Mouse (Mus musculus) forebrain, embryonic 13.5 days (tissue): ENCODE results near the gene Eid2b. TPM values are rescaled to one million over a fixed set of nuclear protein-coding genes. Genes with fewer than 3 reads are reported as not detected.

Experiments used
- polyA plus RNA-seq: library from polyadenylated mRNA; unstranded; fragments of >200 nt; fragmentation: Nextera tagmentation; extraction: Ambion mirVana; gene quantifications from 2 replicates; pipeline ENCODE4 v1.2.1, GENCODE M21; 2015

Eid2b gene
- polyA plus RNA-seq, 1 experiment from 2014 or later = 30.3 TPM

Other genes with a start within 250 kb of the Eid2b start
- 389 and 404 TPM in 2 replicates for gene Psmc4, start 227.6 kb upstream of the Eid2b start, polyA plus RNA-seq
- 0.06 and 0.15 TPM in 2 replicates for gene Fcgbp, start 206.5 kb upstream of the Eid2b start, polyA plus RNA-seq
- 0.10 and 0.14 TPM in 2 replicates for gene 9530053A07Rik, start 148.3 kb upstream of the Eid2b start, polyA plus RNA-seq
- 114 and 132 TPM in 2 replicates for gene Fbl, start 108.0 kb upstream of the Eid2b start, polyA plus RNA-seq
- gene Dyrk1b, start 98.3 kb upstream of the Eid2b start, polyA plus RNA-seq = 14.0 and 14.3 TPM in 2 replicates
- gene Eid2, start 9.9 kb upstream of the Eid2b start, polyA plus RNA-seq = 3.3 TPM in 2 replicates
- 0.33 and 0.39 TPM in 2 replicates for gene Selenov, start 13.4 kb downstream of the Eid2b start, polyA plus RNA-seq
- 20.3 and 22.2 TPM in 2 replicates for gene Dll3, start 24.5 kb downstream of the Eid2b start, polyA plus RNA-seq
- 168 and 179 TPM in 2 replicates for gene Timm50, start 34.3 kb downstream of the Eid2b start, polyA plus RNA-seq
- gene Supt5, start 61.0 kb downstream of the Eid2b start, polyA plus RNA-seq = 93.4 and 102 TPM in 2 replicates
- gene Rps16, start 72.9 kb downstream of the Eid2b start, polyA plus RNA-seq = 644 and 704 TPM in 2 replicates
- 43.1 and 50.0 TPM in 2 replicates for gene Plekhg2, start 94.9 kb downstream of the Eid2b start, polyA plus RNA-seq
- gene Zfp36, start 102.5 kb downstream of the Eid2b start, polyA plus RNA-seq = 4.5 and 4.8 TPM in 2 replicates
- gene Med29, start 115.0 kb downstream of the Eid2b start, polyA plus RNA-seq = 49.3 and 51.5 TPM in 2 replicates
- gene Paf1, start 115.2 kb downstream of the Eid2b start, polyA plus RNA-seq = 95.4 and 97.1 TPM in 2 replicates
- gene Gmfg, start 159.7 kb downstream of the Eid2b start, polyA plus RNA-seq = 2.5 and 2.8 TPM in 2 replicates
- gene Lrfn1, start 174.2 kb downstream of the Eid2b start, polyA plus RNA-seq = 5.9 and 6.1 TPM in 2 replicates
- not detected in 2 replicates for gene Ifnl2, start 232.7 kb downstream of the Eid2b start, polyA plus RNA-seq
- not detected in 2 replicates for gene Ifnl3, start 245.1 kb downstream of the Eid2b start, polyA plus RNA-seq